Mouse (Mus musculus) hindbrain, embryonic 15.5 days (tissue): ENCODE results near the gene Gm13276. TPM values are rescaled to one million over a fixed set of nuclear protein-coding genes. Genes with fewer than 3 reads are reported as not detected.
"Not testable (repeated sequence)": the region's sequence is repeated elsewhere in the genome, so short reads cannot be mapped to it uniquely, and the experiment has no call there.

Experiments used
- ATAC-seq: fragments of 200-750 bp; cut with Nextera tagmentation; 2 replicates; pipeline ENCODE4 v1.8.0; 2017; ENCODE audit warnings: low read depth, moderate number of reproducible peaks, moderate TSS enrichment; ENCODE audit not compliant: low FRiP score
- H3K27ac ChIP-seq: fragments of 300-500 bp; sonication (generic); replicated peaks from 2 replicates; pipeline ENCODE4 v1.5.1; 2015; ENCODE audit warnings: mild to moderate bottlenecking, inconsistent platforms
- H3K27me3 ChIP-seq: fragments of 300-500 bp; sonication (generic); 2 replicates; pipeline ENCODE4 v1.6.1; 2015; ENCODE audit warnings: control low read depth, inconsistent platforms
- H3K36me3 ChIP-seq: fragments of 300-500 bp; sonication (generic); 2 replicates; pipeline ENCODE4 v1.6.1; 2015; ENCODE audit warnings: control low read depth, inconsistent platforms
- H3K4me1 ChIP-seq: fragments of 300-500 bp; sonication (generic); replicated peaks from 2 replicates; pipeline ENCODE4 v1.6.1; 2015; ENCODE audit warnings: control low read depth, inconsistent platforms
- H3K4me2 ChIP-seq: fragments of 300-500 bp; sonication (generic); 2 replicates; pipeline ENCODE4 v1.6.1; 2015; ENCODE audit warnings: moderate library complexity, mild to moderate bottlenecking, inconsistent platforms
- H3K4me3 ChIP-seq: fragments of 300-500 bp; sonication (generic); 2 replicates; pipeline ENCODE4 v1.5.1; 2015; ENCODE audit warnings: mild to moderate bottlenecking, inconsistent platforms
- H3K9ac ChIP-seq: fragments of 300-500 bp; sonication (generic); 2 replicates; pipeline ENCODE4 v1.6.1; 2015; ENCODE audit warnings: inconsistent platforms
- H3K9me3 ChIP-seq: fragments of 300-500 bp; sonication (generic); 2 replicates; pipeline ENCODE4 v1.6.1; 2016; ENCODE audit warnings: control low read depth, inconsistent platforms
- WGBS: fragments of 180-500 bp; shearing (Covaris S2); methylation state at CpG from one replicate; pipeline ENCODE4 v1.1.7; 2015; 5-methylcytosine and 5-hydroxymethylcytosine counted together
- polyA plus RNA-seq: library from polyadenylated mRNA; unstranded; fragments of >200 nt; fragmentation: Nextera tagmentation; extraction: Ambion mirVana; gene quantifications from 2 replicates; pipeline ENCODE4 v1.2.1, GENCODE M21; 2015

The Gm13276 gene
- polyA plus RNA-seq, 1 experiment from 2014 or later = not detected

- ATAC-seq, H3K4me1 ChIP-seq, H3K36me3 ChIP-seq, H3K27me3 ChIP-seq, H3K27ac ChIP-seq, H3K9ac ChIP-seq, H3K9me3 ChIP-seq: not testable (repeated sequence)
- H3K4me2 ChIP-seq = peak overlapping the region; percentile 65
- under 1% methylated on average over 24 of the region's 28 CpGs for WGBS
- peak overlapping the region; percentile 34 for H3K4me3 ChIP-seq
These were observed 25.1 kb upstream of the Gm13276 start for GRCm38 (mm10) chr4:88760431-88760830.

- H3K4me3 ChIP-seq, H3K4me1 ChIP-seq, H3K27me3 ChIP-seq, H3K9me3 ChIP-seq, H3K36me3 ChIP-seq, H3K27ac ChIP-seq, ATAC-seq, H3K4me2 ChIP-seq, H3K9ac ChIP-seq: not testable (repeated sequence)
- 71% methylated on average over 6 of the region's 8 CpGs for WGBS
These were observed 23.7 kb upstream of the Gm13276 start for GRCm38 (mm10) chr4:88761776-88762175.

GRCm38 (mm10) chr4:88762341-88762740 lies 23.2 kb upstream of the Gm13276 start:
- WGBS = 66% methylated on average over 9 of the region's 9 CpGs
- not testable (repeated sequence) for H3K9me3 ChIP-seq, H3K4me2 ChIP-seq, ATAC-seq, H3K36me3 ChIP-seq, H3K27ac ChIP-seq, H3K9ac ChIP-seq, H3K4me3 ChIP-seq, H3K27me3 ChIP-seq, H3K4me1 ChIP-seq

DNA sequence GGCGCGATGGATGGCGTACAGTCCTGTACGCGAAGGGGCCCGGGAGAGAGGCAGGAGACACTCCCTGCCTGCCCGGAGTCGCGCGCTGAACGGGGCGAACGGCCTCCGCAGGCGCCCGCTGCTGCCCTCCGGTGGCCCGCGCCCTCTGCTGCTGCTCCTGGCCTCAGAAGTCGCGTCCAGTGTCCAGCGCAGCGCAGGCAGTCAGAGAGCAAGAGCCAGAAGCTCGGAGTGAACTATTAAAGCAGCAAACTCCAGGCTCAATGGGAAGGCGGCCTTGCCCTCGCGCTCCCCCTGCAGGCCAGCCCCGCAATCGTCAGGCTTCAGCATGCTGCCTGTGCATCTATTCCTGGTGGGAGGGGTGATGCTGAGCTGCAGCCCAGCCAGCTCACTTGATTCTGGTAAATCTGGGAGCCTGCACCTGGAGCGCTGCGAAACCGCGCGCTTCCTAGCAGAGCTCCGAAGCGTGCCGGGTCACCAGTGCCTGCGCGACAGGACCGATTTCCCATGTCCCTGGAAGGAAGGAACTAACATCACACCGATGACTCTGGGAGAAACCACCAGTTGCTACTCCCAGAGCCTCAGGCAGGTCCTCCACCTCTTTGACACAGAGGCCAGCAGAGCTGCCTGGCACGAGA lies 22.0 kb upstream of the Gm13276 start:
- Histone ChIP-seq H3K4me3 (peak overlapping the region; percentile 36), H3K4me2 (peak overlapping the region; percentile 64)
- H3K9ac ChIP-seq, H3K9me3 ChIP-seq, H3K27ac ChIP-seq, ATAC-seq, H3K36me3 ChIP-seq, H3K4me1 ChIP-seq, H3K27me3 ChIP-seq: not testable (repeated sequence)
- WGBS = 4% methylated on average over 27 of the region's 42 CpGs

DNA sequence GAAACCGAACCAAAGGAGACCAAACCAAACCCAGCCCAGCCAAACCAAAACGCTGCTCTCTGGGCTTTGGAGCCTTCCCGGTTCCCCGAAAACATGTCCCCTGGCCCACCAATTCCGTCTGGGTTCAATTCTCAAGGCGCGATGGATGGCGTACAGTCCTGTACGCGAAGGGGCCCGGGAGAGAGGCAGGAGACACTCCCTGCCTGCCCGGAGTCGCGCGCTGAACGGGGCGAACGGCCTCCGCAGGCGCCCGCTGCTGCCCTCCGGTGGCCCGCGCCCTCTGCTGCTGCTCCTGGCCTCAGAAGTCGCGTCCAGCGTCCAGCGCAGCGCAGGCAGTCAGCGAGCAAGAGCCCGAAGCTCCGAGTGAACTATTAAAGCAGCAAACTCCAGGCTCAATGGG lies 12.0 kb upstream of the Gm13276 start, which contains the start of gene Gm13290:
Gene Gm13290, plus strand, starts transcription at position 301 of the 400 bp plus-strand sequence.
- not testable (repeated sequence) for H3K4me1 ChIP-seq, ATAC-seq
- WGBS = no CpG with 5 or more reads among the region's 32 CpGs

GRCm38 (mm10) chr4:88776622-88777021 lies 8.9 kb upstream of the Gm13276 start, which contains the start of gene Gm13289:
TSS of gene Gm13289 (plus strand) at chr4:88776922.
- ATAC-seq, H3K4me3 ChIP-seq, H3K4me1 ChIP-seq, H3K27me3 ChIP-seq, H3K9ac ChIP-seq, H3K4me2 ChIP-seq, H3K9me3 ChIP-seq, H3K36me3 ChIP-seq, H3K27ac ChIP-seq: not testable (repeated sequence)
- WGBS = no CpG with 5 or more reads among the region's 29 CpGs

More for the DNA sequence above, 12.0 kb upstream of the Gm13276 start, which contains the start of gene Gm13290:
- not testable (repeated sequence) for H3K4me2 ChIP-seq, H3K4me3 ChIP-seq, H3K27ac ChIP-seq, H3K9me3 ChIP-seq, H3K9ac ChIP-seq, H3K36me3 ChIP-seq, H3K27me3 ChIP-seq

GRCm38 (mm10) chr4:88779550-88779949 lies 6.0 kb upstream of the Gm13276 start, which contains the start of gene Gm13272:
TSS of gene Gm13272 (plus strand) at chr4:88779850.
- H3K4me1 ChIP-seq, H3K9me3 ChIP-seq, H3K4me3 ChIP-seq, H3K27ac ChIP-seq, H3K9ac ChIP-seq, H3K27me3 ChIP-seq, ATAC-seq, H3K4me2 ChIP-seq, H3K36me3 ChIP-seq: not testable (repeated sequence)
- WGBS = no CpG with 5 or more reads among the region's 29 CpGs

GRCm38 (mm10) chr4:88780320-88780719 lies 5.2 kb upstream of the Gm13276 start:
- 50% methylated on average over 16 of the region's 18 CpGs for WGBS
- H3K27me3 ChIP-seq = not testable (repeated sequence)

DNA sequence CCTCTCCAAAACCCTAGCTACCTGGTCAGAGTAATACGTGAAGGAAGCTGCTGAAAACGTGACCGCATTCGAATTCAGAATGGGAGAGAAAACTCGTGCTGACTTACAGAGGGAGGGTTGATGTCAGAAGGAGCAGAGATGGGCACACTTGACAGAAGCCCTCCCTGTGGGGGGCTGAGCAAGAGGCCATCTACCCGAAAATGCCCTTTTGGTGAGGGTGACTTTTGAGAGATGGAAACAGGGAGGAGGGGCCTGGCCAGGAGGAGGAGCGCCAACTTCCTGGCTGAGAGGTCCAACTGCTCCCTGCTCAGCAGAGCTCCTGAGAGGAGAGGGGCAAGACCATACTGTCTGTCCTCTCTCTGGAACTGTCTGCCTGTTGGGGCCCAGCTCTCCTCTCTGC lies 3.7 kb upstream of the Gm13276 start, which contains the start of gene Ifnz:
Gene Ifnz, plus strand, starts transcription at position 301 of the 400 bp plus-strand sequence.
- not testable (repeated sequence) for H3K9me3 ChIP-seq, ATAC-seq, H3K27ac ChIP-seq, H3K27me3 ChIP-seq, H3K36me3 ChIP-seq, H3K4me1 ChIP-seq, H3K9ac ChIP-seq
- WGBS = 17% methylated on average over 4 of the region's 7 CpGs
- 0 out of 2 replicates have a peak within 1 kb of the TSS, but pooled peaks have one; percentile 15 for H3K4me3 ChIP-seq
- H3K4me2 ChIP-seq = peak within 1 kb of the TSS; percentile 50

More at GRCm38 (mm10) chr4:88780320-88780719, 5.2 kb upstream of the Gm13276 start:
- H3K4me3 ChIP-seq, H3K36me3 ChIP-seq, H3K9ac ChIP-seq, H3K4me2 ChIP-seq, H3K9me3 ChIP-seq, ATAC-seq, H3K27ac ChIP-seq, H3K4me1 ChIP-seq: not testable (repeated sequence)

GRCm38 (mm10) chr4:88782335-88782734 lies 3.2 kb upstream of the Gm13276 start:
- H3K27ac ChIP-seq, H3K9me3 ChIP-seq, ATAC-seq, H3K36me3 ChIP-seq, H3K9ac ChIP-seq, H3K27me3 ChIP-seq, H3K4me1 ChIP-seq: not testable (repeated sequence)
- WGBS = 0% methylated on average over 3 of the region's 31 CpGs
- Histone ChIP-seq H3K4me2 (peak overlapping the region; percentile 50), H3K4me3 (0 out of 2 replicates have a peak overlapping the region, but pooled peaks have one; percentile 15)

DNA sequence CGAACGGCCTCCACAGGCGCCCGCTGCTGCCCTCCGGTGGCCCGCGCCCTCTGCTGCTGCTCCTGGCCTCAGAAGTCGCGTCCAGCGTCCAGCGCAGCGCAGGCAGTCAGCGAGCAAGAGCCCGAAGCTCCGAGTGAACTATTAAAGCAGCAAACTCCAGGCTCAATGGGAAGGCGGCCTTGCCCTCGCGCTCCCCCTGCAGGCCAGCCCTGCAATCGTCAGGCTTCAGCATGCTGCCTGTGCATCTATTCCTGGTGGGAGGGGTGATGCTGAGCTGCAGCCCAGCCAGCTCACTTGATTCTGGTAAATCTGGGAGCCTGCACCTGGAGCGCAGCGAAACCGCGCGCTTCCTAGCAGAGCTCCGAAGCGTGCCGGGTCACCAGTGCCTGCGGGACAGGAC lies 2.9 kb downstream of the Gm13276 start, which contains the start of gene Gm13277:
Gene Gm13277, plus strand, starts transcription at position 231 of the 400 bp plus-strand sequence.
- ATAC-seq, H3K4me1 ChIP-seq, H3K4me3 ChIP-seq, H3K27me3 ChIP-seq, H3K9ac ChIP-seq, H3K9me3 ChIP-seq, H3K36me3 ChIP-seq, H3K4me2 ChIP-seq, H3K27ac ChIP-seq: not testable (repeated sequence)
- WGBS = no CpG with 5 or more reads among the region's 28 CpGs

DNA sequence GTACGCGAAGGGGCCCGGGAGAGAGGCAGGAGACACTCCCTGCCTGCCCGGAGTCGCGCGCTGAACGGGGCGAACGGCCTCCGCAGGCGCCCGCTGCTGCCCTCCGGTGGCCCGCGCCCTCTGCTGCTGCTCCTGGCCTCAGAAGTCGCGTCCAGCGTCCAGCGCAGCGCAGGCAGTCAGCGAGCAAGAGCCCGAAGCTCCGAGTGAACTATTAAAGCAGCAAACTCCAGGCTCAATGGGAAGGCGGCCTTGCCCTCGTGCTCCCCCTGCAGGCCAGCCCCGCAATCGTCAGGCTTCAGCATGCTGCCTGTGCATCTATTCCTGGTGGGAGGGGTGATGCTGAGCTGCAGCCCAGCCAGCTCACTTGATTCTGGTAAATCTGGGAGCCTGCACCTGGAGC lies 5.7 kb downstream of the Gm13276 start, which contains the start of gene Gm13278:
Gene Gm13278, plus strand, starts transcription at position 301 of the 400 bp plus-strand sequence.
- ATAC-seq, H3K4me3 ChIP-seq, H3K4me1 ChIP-seq, H3K27ac ChIP-seq, H3K9ac ChIP-seq, H3K36me3 ChIP-seq, H3K9me3 ChIP-seq, H3K27me3 ChIP-seq, H3K4me2 ChIP-seq: not testable (repeated sequence)
- no CpG with 5 or more reads among the region's 28 CpGs for whole genome bisulfite sequencing
